Mouse (Mus musculus) cerebellum, adult 2 months (tissue): Measurements from ENCODE around the gene Kti12.

Experiments used
- CTCF ChIP-seq: fragments of 200-500 bp; IDR thresholded peaks from 2 replicates; pipeline ENCODE4 v1.5.1; 2011; ENCODE audit warnings: low read depth, mild to moderate bottlenecking, control low read depth, low read length, moderate library complexity, borderline replicate concordance; ENCODE audit not compliant: insufficient read depth
- POLR2A ChIP-seq: fragments of 200-500 bp; IDR thresholded peaks from 2 replicates; pipeline ENCODE4 v1.6.1; 2011; ENCODE audit warnings: low read length, control low read depth, borderline replicate concordance; ENCODE audit not compliant: insufficient read depth

DNA sequence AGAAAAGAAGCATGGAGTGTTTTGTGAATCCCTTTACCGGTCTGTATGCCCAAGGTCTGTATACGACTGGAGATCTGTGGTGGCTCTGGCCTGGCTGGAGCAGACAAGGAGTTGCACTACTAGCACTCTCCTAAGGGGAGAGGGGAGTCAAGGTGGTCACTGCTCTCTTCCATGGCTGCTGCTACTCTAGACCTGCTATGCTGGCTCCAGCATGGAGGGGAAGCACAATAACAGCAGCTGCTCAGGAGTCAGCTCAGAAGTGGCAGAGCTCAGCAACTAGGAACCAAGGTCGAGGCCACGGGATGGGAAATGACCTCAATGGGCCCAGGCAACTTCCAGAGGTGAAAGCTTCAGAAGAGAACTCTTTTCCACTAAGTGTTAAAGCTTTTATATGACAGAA is 36.4 kb upstream of the Kti12 start:
- TF ChIP-seq CTCF (no peak), POLR2A (no peak)
